Mouse (Mus musculus) olfactory bulb, adult 2 months (tissue): Measurements from ENCODE around the gene Pld1.

Source experiments
- CTCF ChIP-seq: fragments of 200-500 bp; IDR thresholded peaks from 2 replicates; pipeline ENCODE4 v1.5.1; 2012; ENCODE audit warnings: low read depth, mild to moderate bottlenecking, low read length, moderate library complexity; ENCODE audit not compliant: insufficient read depth
- POLR2A ChIP-seq: fragments of 200-500 bp; IDR thresholded peaks from 2 replicates; pipeline ENCODE4 v1.6.1; 2012; ENCODE audit warnings: mild to moderate bottlenecking, low read depth, low read length, moderate library complexity; ENCODE audit not compliant: insufficient read depth

GRCm38 (mm10) chr3:28008369-28008768 lies 69.9 kb downstream of the Pld1 start:
- TF ChIP-seq POLR2A (no peak), CTCF (no peak)
